Mouse (Mus musculus): Measurements from ENCODE around the gene Nr6a1.

The Nr6a1 gene

DNA sequence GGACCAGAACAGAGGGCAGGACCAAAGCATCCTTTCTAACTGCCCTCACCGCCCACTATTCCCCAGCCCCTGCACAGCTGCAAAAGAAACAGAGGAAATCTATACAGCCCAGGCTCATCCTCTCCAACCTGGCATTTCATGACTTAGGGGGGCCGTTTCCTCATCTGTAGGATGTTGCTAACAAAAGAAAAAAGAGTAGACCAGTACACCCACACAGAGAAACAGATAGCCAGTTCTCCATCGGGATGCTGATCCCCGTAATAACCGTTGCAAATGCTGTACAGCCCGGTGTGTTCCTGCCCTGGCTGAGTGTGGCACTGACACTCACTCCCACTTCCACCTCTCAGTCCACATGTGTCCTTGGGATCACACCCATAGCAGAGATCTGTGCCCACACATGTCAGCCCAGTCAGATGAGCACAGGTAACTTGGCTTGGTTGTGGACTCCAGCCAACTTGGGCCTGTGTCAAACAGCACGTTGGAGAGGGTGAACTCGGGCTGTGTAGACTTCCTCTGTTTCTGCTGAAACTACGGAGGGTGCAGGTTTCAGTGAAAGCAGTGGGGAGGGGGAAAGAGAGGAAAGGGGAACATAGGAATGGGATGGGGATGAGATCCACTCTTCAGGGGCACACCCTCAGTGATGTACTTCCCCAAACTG, 9.4 kb upstream of the Nr6a1 start:
- no peak for DNase-seq

DNA sequence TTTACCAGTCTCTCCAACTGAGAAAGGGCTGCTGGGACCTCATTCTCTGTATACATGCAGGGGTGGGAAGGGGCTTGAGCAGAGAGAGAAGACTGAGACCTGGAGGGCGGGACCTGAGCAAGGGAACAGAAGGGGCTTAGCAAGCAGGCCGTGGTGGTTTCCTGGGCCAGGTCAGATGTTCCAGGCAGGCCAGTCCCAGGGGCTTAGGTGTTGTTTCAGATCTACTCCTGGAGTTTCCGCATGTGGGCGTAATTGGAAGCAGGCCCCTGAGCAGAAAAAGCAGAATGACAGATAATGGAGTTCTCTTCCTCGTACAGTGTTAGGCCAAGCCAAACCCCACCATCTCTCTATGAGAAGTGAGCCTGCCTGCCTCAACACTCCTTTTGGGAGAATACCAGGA, 7.4 kb upstream of the Nr6a1 start:
- DNase-seq = no peak

DNA sequence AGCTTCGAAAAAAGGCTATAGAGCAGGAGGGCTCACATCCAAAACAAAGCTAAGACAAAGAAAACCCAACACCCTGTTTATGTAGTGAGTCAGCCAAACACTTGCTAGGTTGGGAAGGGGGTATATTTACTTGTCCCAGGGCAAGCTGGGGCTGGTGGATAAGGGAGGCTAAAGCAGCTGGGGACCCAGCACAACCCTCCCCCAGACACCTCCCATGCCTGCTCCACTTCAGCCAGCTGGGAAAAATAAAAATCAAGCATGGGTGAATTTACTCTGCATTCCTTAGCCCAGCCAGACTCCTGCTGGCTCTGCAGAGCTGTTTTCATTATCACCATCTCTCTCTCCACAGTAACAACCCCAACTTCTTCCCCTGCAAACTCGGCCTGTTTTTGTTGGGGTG, 6.4 kb upstream of the Nr6a1 start:
- DNase-seq = no peak

DNA sequence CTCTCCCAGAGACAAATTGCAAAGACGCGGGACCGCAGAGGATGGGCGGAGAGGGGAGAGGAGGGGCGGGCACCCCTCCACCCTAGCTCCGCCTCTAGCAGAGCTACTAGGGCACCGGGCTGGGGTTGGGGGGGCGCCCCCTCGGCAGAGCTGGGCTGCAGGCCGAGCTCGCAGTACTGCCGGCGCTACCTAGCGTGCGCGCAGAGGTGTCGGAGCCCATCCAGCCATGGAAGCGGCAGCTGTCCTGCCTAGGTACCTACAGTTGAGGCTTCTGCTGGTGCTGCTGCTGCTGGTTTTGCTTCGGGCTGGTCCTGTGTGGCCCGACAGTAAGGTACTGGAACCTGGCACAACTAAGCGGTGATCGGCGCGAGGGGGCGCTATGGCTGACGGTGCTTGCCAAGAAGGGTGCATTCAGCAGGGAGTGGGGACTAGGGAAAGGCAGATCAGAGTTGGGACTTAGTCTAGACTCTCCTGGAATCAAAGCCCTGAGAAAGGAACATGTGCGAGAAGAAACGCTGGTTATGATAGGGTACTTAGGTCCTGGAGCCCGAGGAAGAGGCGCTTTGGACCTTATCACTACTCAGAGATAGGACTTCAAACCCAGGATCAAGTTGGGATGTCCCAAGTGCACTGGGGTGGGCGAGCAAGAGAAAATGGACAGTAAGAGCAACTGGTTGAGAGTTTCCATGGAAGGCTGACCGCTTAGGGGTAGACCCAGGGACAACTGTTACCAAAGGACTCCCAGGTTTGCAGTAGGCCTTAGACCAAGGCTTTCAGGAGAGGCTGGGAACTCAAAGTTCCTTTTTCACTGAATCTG, 4.6 kb upstream of the Nr6a1 start, which contains the start of gene Olfml2a:
Gene Olfml2a (plus strand): TSS at position 128 of the 817 bp plus-strand sequence.
- peak; percentile 73 for DNase-seq

DNA sequence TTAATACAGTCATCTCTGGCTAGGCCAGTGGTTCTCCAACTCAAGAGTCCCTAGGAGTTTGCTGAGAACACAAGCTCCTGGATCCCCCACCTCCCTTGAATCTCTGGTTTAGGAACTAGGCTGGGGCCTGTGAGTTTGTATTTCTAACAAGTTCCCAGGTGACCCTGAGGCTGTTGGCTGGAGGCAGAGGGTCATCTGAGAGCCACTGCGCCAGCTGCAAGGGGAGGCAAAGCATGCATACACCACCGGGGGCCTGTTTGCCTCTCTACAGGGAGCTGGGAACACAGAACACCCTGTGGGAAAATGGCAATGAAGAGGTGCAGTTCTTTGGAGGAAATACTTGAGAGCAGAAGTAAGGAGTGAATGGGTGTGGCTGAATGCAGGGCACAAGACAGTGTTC, 2.8 kb upstream of the Nr6a1 start:
- no peak for DNase-seq

DNA sequence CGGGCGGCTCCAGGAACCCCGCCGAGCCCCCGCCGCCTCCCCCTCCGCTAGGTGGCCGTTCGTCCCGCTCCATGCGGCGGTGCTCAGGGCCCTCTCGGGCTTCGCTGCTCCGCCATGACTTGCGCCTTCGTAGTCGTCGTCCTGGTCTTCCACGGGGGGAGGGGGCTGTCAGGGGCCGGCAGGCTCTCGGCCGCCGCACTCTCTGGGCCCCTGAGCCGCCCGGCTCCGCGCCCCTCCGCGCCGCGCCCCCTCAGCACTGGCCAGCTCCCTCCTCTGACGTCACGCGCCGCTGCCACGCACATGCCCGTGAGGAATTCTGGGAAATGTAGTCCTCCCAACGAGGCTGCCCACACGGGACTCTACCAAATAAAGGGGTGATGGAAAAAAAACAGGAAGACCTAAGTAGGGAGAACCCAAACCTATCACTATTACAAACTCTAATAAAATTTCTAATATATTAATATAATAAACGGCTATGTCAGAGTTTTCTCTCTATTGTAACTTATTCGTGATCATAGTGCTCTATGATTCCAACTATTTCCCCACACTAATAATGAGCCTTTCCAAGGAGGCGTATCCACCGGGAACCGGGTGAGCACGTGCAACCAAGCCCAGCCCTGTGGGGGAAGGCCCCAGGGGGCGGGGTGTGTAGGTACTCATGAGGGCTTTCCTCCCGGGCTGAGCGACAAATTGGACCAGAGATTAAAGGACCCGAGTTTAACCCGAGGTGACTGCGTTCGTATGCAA, 1.2 kb downstream of the Nr6a1 start:
- DNase-seq = peak; percentile 96

DNA sequence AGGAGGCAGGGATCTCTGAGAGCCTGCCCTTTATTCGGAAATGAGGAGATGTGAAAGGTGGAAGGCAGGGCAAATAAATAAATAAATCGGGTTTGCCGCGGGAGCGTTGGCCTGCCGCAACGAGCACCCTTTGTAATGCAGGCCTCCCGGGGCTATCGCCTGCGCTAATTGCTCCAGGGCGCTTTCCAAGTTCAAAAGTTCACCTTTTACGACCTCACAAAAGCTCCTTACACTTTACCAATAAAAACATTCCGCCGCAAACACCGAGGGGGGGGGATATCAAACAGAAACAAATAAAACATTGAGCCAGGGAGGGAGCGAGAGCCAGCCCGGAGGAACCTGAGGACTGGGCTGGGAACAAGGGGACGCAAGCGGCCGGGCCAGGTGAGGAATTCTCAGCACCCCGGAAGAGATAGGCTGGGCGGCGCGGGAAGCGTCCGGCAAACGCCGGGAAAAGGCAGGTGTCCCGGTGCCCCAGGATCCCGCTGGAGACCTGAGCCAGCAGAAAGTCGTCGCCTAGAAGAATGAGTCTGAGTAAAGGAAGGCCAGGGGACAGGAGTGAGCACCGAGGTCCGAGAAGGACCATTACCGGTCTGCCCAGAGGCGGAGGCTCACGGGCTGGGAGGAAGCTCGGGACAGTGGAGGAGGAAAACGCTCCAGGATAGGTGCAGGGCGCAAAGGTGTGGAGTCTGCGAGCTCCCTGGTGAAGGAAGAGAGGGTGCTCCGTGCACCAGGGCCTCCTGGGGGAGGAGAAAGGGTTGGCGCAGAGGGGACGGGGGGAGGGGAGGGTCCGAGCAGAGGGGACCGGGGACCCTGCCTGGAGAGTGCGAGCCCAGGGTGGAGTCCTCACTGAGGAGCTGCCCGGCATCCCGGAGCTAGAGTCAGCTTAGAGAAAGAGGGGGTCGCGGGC, 2.1 kb downstream of the Nr6a1 start:
- peak; percentile 44 for DNase-seq

DNA sequence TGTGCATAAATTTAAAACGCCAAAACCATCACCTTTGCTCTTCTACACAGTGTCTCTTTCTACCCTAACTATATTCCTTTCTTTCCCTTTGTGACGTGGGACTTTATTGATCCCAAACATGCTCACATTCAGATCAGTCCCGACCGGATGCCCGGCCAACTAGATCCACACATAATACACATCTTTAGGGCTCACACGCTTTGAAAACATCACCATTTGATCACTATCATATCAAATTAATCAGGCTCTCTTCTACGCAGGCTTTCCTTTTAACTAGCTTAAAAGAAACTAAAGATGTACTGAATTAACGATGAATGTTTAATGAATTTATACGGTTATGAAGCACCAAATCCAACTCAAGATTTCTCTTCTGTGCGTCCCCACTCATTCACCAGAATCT, 2.9 kb downstream of the Nr6a1 start:
- no peak for DNase-seq

DNA sequence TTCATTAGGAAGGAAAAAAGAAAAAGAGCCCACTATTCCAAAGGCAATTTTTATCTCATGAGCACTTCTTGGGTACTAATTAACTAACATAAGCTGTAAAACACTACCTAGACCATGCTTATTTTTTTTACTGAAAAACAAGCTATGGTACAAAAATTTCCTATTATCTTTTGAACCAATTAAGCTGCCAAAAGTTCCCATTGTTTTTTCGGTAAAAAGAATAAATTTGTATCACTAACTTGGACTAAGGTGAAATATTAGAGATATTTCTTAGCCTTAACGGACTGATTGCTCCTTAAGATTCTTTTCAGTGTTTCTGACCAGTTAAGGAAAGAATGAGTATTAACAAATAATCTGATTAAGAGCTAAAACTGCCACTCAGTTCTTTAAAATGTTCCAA, 3.6 kb downstream of the Nr6a1 start:
- DNase-seq = no peak

DNA sequence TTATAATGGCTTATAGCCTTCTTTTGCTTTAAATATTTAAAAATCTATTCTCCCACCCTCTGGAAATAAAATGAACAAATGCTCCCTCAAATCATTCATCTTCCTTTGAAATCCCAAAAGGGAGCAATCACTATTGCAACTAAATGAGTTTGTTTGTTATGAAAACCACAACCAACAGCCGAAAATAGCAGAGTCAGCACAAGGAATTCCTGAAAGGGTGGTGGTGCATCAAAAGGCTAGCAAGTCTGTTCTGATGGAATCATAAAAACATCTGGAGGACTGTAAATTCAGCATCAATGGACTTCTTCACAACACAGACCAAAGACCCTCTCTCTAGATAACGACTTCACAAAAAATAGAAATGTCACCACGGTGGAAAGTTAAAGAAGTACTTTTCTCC, 4.0 kb downstream of the Nr6a1 start:
- no peak for DNase-seq

DNA sequence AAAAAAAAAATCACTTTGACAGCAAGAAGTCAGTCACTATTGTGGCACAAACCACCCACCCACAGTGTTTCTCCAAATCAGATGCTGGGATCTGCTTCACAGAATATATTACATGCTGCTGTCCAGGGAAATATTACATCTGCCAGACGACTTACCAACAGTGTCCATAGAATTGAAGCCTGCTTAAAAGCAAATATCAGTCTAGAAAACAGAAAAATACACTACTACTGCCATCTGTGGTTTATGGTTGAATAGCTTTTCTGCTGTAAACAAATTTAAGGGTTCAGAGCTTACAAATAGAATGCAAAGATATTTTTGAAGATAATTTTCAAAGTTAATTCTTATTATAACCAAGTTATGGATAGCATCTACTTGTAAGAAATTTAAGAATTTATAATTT, 6.1 kb downstream of the Nr6a1 start:
- no peak for DNase-seq

DNA sequence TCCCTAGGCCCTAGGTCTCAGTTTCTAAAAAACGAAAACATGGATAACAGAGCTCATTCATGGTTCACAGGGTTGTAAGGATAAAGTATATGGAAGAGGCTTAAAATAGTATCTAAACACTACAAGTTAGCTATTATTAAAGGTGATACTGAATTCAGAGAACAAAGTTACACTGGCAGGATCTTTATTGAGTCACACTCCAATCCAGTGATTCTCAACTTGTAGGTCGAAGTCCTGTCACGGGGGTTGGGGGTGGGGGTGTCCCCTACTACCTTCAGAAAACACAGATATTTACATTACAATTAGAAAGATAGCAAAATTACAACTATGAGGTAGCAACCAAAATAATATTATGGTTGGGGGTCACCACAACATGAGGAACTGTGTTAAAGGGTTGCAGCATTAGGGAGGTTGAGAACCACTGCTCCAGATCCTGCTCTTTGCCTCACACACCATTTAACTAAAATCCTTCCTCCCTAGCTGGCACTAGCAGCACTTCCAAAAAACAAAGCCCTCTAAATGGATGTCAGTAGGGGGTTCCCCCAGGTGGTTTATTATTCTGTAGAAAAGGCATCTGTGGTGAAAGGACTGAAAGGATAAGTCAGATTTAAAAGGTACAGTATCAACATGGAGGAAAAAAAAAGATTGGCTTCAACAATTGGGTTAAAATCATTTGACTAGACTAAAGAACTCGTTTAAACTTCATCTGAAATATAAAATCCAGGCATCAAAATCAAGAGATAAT, 10.4 kb downstream of the Nr6a1 start:
- DNase-seq = no peak

DNA sequence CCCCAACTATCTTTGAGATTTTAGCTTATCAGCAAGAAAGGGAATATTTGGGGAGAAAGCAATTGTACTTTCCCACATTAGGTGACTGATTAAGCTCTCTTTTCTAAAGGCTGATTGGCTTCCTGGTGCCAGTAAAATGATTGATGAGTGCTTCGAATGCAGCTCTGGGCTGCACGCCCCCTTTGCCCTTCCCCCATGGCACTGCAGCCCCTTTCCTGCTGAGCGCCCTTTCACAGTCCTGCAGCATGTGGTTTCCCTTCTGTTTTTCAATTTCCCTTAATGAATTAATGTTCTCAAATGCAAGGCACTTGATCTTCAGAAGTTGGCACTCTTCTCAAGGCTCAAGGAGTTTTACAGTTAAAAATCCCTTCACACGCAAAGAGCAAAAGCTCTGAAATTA, 12.5 kb downstream of the Nr6a1 start:
- DNase-seq = no peak

DNA sequence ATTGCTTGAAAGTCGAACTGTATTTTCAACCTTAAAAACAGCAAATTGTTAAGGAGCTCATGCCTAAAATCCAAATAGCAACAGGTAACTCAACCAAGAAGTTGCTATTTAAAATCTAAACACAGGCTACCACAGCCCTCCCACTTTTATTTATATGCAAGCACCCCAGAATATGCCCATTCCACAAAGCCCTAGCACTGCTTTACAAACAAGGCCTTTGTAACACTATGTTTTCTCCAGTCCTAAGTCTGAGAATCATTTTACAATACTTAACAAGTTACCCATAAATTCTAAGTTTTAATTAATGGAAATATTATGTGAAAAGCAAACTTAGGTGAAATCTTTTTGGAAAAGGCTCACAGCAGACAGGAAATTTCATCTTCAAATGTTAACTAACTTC, 13.0 kb downstream of the Nr6a1 start:
- no peak for DNase-seq

DNA sequence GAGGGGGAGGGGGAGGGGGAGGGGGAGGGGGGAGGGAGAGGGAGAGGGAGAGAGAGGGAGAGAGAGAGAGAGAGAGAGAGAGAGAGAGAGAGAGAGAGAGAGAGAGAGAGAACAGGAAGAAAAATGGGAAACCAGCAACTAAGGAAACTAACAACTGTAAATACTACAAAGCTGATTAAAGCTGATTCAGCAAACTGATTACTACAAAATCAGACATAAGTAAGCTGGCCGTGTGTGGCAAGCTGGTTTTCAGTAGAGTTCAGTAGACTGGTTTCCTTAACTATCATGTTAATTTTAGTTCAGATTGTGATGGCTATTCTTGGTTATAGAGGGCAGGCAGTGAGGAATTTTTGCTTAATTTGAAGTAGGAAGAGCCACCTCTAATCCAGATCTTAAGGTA, 18.9 kb downstream of the Nr6a1 start:
- DNase-seq = no peak

DNA sequence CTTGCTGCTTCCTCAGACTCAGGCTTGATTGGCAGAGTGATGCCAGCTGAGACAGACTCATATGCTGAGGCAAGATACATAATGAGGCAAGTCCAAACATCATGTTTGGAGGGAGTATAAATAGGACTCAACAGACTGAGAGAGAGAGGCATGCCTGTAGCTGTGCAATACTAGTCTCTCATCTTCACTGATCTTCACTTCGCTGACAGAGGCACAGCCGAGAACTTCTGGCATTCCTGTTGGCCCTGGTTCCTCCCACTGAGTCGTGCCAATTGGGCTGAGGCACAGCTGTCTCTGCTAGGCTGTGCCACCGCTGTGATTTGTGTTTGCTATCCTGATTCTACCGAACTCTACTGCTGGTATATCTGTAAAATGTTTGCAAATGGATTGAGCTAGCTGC, 21.4 kb downstream of the Nr6a1 start:
- no peak for DNase-seq

DNA sequence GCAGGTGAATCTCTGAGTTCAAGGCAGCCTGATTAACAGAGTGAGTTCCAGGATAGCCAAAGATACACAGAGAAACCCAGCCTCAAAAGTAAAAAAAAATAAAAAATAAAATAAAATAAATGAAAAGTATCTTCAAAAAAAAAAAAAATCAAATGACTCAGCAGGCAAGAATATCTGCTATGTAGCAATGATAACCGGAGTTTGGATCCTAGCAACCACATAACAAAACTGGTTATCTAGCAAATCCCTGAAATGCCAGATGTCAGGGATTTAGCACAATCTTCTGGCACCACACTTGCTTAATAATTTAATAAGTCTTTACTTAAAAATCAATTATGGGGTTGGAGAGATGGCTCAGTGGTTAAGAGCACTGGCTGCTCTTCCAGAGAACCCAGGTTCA, 23.2 kb downstream of the Nr6a1 start:
- no peak for DNase-seq

DNA sequence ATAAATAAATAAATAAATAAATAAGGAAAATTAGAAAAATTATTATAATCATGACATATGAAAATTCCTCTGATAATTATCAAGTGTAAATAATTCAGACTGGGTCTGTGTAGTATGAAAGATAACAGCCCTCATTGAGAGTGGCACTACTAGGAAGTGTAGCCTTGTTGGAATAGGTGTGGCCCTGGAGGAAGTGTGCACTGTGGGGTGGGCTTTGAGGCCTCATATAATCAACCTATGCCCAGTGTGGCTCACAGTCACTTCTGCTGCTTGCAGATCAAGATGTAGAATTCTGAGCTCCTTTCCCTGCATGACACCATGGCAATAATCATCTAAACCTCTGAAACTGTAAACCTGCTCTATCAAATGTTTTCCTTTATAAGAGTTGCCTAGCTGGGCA, 24.6 kb downstream of the Nr6a1 start:
- DNase-seq = no peak

DNA sequence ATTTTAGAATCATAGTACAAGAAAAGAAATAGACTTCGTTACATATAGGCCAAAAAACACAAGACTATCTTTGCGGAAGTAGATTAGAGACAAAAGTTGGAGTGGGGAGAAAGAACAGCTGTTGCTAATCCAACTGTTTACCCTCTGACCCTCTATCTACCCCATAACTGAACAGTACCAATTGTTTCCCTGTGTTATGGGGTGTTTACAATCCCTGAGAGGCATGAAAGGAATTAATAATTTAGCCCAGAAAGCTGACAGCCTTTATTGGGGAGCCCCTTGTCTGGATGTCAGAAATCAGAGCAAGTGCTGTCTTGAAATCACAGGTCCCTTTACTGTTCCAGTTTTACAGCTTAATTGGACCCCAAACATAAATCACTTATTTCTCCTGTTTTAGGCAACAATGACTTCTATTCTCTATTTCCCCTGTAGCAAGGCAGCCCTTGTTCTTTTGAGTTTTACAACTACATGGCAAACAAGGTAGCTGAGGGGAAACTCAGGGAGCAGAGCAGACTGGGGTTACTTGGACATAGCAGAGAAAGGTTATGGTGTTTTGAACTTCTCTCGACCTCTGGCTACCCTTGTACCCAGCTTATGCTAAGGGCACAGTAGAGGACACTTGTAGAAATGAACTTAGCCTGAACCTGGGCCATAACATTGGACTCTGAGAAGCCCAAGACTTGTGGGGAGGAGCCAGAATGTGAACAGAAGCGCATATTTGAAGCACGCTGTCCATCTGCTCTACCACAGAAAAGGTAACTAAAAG, 46.4 kb downstream of the Nr6a1 start:
- no peak for DNase-seq

DNA sequence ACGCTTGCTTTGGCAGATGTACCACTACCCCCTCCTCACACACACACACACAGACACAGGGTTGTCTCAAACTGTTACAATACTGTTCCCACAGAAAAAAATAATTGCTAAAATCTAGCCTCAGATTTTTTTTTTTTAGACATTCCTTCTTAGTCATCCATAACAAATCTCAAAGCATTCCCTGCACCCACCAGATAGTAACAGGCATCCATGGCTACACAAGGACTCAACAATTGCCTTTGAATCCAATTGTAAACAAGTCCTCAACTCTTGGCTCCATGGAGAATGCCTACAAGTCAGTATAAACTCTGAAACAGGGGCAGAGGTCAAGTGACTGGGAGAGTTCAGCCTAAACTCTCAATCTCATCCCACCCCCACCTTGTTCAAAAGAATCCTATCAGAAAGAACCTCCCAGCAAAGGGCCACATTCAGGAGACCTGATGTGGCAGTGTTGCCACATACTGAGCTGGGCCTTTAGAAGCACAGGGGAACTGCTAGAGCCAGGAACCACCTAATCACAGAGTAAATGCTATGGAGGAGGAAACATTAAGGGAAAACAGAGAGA, 52.9 kb downstream of the Nr6a1 start:
- DNase-seq = no peak

DNA sequence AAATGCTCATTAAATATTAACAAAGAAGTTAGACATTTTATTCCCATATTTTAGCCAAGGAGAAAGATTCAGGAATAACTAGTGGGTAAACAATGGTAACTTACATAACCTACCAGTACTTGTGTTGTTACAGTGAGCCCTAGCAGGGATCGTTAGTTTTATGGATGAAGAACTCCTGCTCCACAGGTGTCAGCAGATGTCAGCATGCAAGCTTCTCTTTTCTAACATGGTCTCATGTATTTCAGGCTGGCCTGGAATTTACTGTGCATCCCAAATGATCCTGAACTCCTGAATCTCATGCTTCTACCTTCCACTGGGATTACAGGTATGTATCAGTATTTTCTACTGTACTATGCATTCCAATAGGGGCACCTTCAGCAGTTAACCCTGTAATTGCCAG, 54.8 kb downstream of the Nr6a1 start:
- DNase-seq = no peak
